Mouse (Mus musculus): Measurements from ENCODE around the gene Mag. TPM values are rescaled to one million over a fixed set of nuclear protein-coding genes. Genes with fewer than 3 reads are reported as not detected.
"Not testable (repeated sequence)": the region's sequence is repeated elsewhere in the genome, so short reads cannot be mapped to it uniquely, and the experiment has no call there.

Gene Mag
- polyA plus RNA-seq, 1 experiment from 2014 or later, result 0.38 TPM

GRCm38 (mm10) chr7:30954036-30954435 lies 39.4 kb upstream of the Mag start:
- no peak overlapping the region for H3K4me2 ChIP-seq (replicated peaks)
- no peak overlapping the region for H3K4me3 ChIP-seq
- H3K36me3 ChIP-seq, result peaks cover 70% of the 10 kb centered on the region
- peaks cover 21% of the 10 kb centered on the region for H3K4me1 ChIP-seq
- H3K9ac ChIP-seq, result no peak overlapping the region
- WGBS, result 87% methylated on average over 3 of the region's 3 CpGs
- H3K27me3 ChIP-seq, result no peaks in the 10 kb centered on the region
- ATAC-seq (ENCODE audit: low FRiP score, low read depth), result no peak
- H3K9me3 ChIP-seq, result no peaks in the 10 kb centered on the region
- no peak overlapping the region for H3K27ac ChIP-seq

GRCm38 (mm10) chr7:30953459-30953858 lies 38.8 kb upstream of the Mag start:
- Histone ChIP-seq H3K4me2 (replicated peaks) (no peak overlapping the region), H3K9ac (no peak overlapping the region), H3K27ac (no peak overlapping the region), H3K4me3 (no peak overlapping the region), H3K36me3 (peaks cover 68% of the 10 kb centered on the region), H3K9me3 (no peaks in the 10 kb centered on the region), H3K4me1 (peaks cover 16% of the 10 kb centered on the region), H3K27me3 (no peaks in the 10 kb centered on the region)
- no peak for ATAC-seq (ENCODE audit: low FRiP score, low read depth)
- WGBS, result 86% methylated on average over 6 of the region's 6 CpGs

- 92% methylated on average over 16 of the region's 16 CpGs for WGBS
Observed at GRCm38 (mm10) chr7:30952441-30953265, 38.0 kb upstream of the Mag start.

GRCm38 (mm10) chr7:30949902-30950301 lies 35.2 kb upstream of the Mag start:
- H3K27me3 ChIP-seq; H3K4me1 ChIP-seq; H3K9ac ChIP-seq; H3K4me2 ChIP-seq (replicated peaks); H3K9me3 ChIP-seq; H3K27ac ChIP-seq; ATAC-seq (ENCODE audit: low FRiP score, low read depth); H3K4me3 ChIP-seq: not testable (repeated sequence)
- H3K36me3 ChIP-seq, result peaks cover 76% of the 10 kb centered on the region
- 86% methylated on average over 3 of the region's 3 CpGs for WGBS

More at GRCm38 (mm10) chr7:30952441-30953265, 38.0 kb upstream of the Mag start:
- no peaks in the 10 kb centered on the region for H3K9me3 ChIP-seq
- no peak overlapping the region for H3K4me2 ChIP-seq (replicated peaks)
- H3K4me3 ChIP-seq, result no peak overlapping the region
- peaks cover 64% of the 10 kb centered on the region for H3K36me3 ChIP-seq
- ATAC-seq (ENCODE audit: low FRiP score, low read depth), result no peak
- H3K27me3 ChIP-seq, result no peaks in the 10 kb centered on the region
- H3K9ac ChIP-seq, result no peak overlapping the region
- H3K27ac ChIP-seq, result no peak overlapping the region
- peaks cover 8% of the 10 kb centered on the region for H3K4me1 ChIP-seq

- WGBS, result 92% methylated on average over 7 of the region's 7 CpGs
- Histone ChIP-seq H3K27ac (no peak overlapping the region), H3K9me3 (no peaks in the 10 kb centered on the region), H3K9ac (no peak overlapping the region), H3K27me3 (no peaks in the 10 kb centered on the region), H3K4me1 (no peaks in the 10 kb centered on the region), H3K36me3 (peaks cover 36% of the 10 kb centered on the region), H3K4me2 (replicated peaks) (no peak overlapping the region), H3K4me3 (no peak overlapping the region)
- no peak for ATAC-seq (ENCODE audit: low FRiP score, low read depth)
Observed at GRCm38 (mm10) chr7:30945876-30946275, 31.2 kb upstream of the Mag start.

- H3K9me3 ChIP-seq; H3K4me2 ChIP-seq (replicated peaks); H3K27me3 ChIP-seq; H3K4me3 ChIP-seq; H3K9ac ChIP-seq; ATAC-seq (ENCODE audit: low FRiP score, low read depth); H3K27ac ChIP-seq; H3K4me1 ChIP-seq: not testable (repeated sequence)
- H3K36me3 ChIP-seq, result peaks cover 32% of the 10 kb centered on the region
- 89% methylated on average over 7 of the region's 7 CpGs for WGBS
Observed at GRCm38 (mm10) chr7:30945466-30945865, 30.8 kb upstream of the Mag start.

- not testable (repeated sequence) for H3K27ac ChIP-seq; H3K4me2 ChIP-seq (replicated peaks); H3K4me1 ChIP-seq; H3K9ac ChIP-seq; H3K4me3 ChIP-seq; H3K9me3 ChIP-seq; H3K27me3 ChIP-seq; ATAC-seq (ENCODE audit: low FRiP score, low read depth)
- 74% methylated on average over 2 of the region's 2 CpGs for WGBS
- peaks cover 25% of the 10 kb centered on the region for H3K36me3 ChIP-seq
Observed at GRCm38 (mm10) chr7:30944706-30945105, 30.0 kb upstream of the Mag start.

- no peak within 1 kb of the TSS for H3K9ac ChIP-seq
Observed at GRCm38 (mm10) chr7:30943909-30944635, 29.4 kb upstream of the Mag start, which contains the start of gene Hamp. Hamp (minus strand) TSS chr7:30944032.

GRCm38 (mm10) chr7:30942365-30942764 lies 27.7 kb upstream of the Mag start:
- ATAC-seq (ENCODE audit: low FRiP score, low read depth); H3K4me2 ChIP-seq (replicated peaks); H3K27me3 ChIP-seq; H3K4me1 ChIP-seq; H3K9me3 ChIP-seq; H3K9ac ChIP-seq; H3K27ac ChIP-seq; H3K4me3 ChIP-seq: not testable (repeated sequence)
- 62% methylated on average over 3 of the region's 3 CpGs for WGBS
- H3K36me3 ChIP-seq, result peaks cover 15% of the 10 kb centered on the region

More at GRCm38 (mm10) chr7:30943909-30944635, 29.4 kb upstream of the Mag start, which contains the start of gene Hamp:
- Histone ChIP-seq H3K4me1 (no peaks in the 10 kb centered on the region), H3K27ac (no peak within 1 kb of the TSS), H3K4me3 (no peak within 1 kb of the TSS), H3K27me3 (no peaks in the 10 kb centered on the region), H3K9me3 (no peaks in the 10 kb centered on the region), H3K36me3 (peaks cover 21% of the 10 kb centered on the region), H3K4me2 (replicated peaks) (no peak within 1 kb of the TSS)
- no peak for ATAC-seq (ENCODE audit: low FRiP score, low read depth)
- WGBS, result 67% methylated on average over 9 of the region's 9 CpGs

- not testable (repeated sequence) for H3K27ac ChIP-seq; H3K9me3 ChIP-seq; H3K4me1 ChIP-seq; H3K4me2 ChIP-seq (replicated peaks); H3K27me3 ChIP-seq; H3K4me3 ChIP-seq; H3K9ac ChIP-seq; H3K36me3 ChIP-seq; ATAC-seq (ENCODE audit: low FRiP score, low read depth)
- 91% methylated on average over 1 of the region's 1 CpGs for WGBS
Observed at GRCm38 (mm10) chr7:30940070-30940469, 25.4 kb upstream of the Mag start.

GRCm38 (mm10) chr7:30935422-30936099 lies 20.9 kb upstream of the Mag start:
- not testable (repeated sequence) for H3K9me3 ChIP-seq; H3K27ac ChIP-seq; H3K4me3 ChIP-seq; H3K4me1 ChIP-seq; H3K9ac ChIP-seq; ATAC-seq (ENCODE audit: low FRiP score, low read depth); H3K36me3 ChIP-seq; H3K27me3 ChIP-seq; H3K4me2 ChIP-seq (replicated peaks)
- 70% methylated on average over 6 of the region's 6 CpGs for WGBS

- ATAC-seq (ENCODE audit: low FRiP score, low read depth); H3K4me2 ChIP-seq (replicated peaks); H3K27ac ChIP-seq; H3K9ac ChIP-seq; H3K4me3 ChIP-seq; H3K9me3 ChIP-seq; H3K27me3 ChIP-seq; H3K4me1 ChIP-seq; H3K36me3 ChIP-seq: not testable (repeated sequence)
- WGBS, result 83% methylated on average over 2 of the region's 2 CpGs
Observed at GRCm38 (mm10) chr7:30924581-30924980, 9.9 kb upstream of the Mag start, which contains the start of gene Hamp2. Hamp2 (minus strand) TSS chr7:30924681.
